ENCODE assay signal across 9 mouse cellular contexts in the genomic region with DNA sequence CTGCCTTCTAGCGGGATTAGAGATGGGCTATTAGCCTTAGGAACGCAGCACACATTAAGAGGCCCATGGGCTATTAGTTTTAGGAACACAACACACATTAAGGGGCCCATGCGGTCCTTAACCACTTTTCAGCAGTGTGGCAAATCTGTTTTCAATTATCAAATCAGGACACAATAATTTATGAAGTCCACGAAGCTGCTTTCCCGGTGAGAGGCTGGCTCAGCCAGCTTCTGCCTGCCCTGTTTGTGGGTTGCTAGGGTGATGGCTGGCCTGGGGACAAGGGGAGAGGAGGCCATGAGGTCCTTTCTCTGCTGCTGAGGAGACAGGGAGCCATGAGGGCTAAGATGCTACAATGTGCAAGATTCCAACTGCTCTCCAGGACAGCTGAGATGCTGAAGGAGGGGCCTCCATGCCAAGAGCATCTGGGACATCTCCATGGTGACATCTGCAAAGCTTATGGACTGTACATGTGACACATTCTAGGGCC.
DNase-seq lines count a peak whose midpoint lies in the region; ATAC-seq lines count a peak whose summit lies in the region.
"Had no signal": no experiment of that assay in that cellular context is flagged by ENCODE, and none has a peak within 500 bp of the region (broad histone marks: within the 10 kb centered on the region; RNA-seq: fewer than 3 reads in every experiment).

No protein-coding gene starts in this region.

- no peaks in the 10 kb centered on the region for H3K9me3 ChIP-seq in midbrain, embryonic 14.5 days (ENCODE audit: control insufficient read depth, low read length)
- H3K9me3 ChIP-seq in midbrain, embryonic 16.5 days (replicated peaks; ENCODE audit: control insufficient read depth, low read length, poor library complexity, severe bottlenecking): no peaks in the 10 kb centered on the region
- no peaks in the 10 kb centered on the region for H3K9me3 ChIP-seq in limb, embryonic 10.5 days (replicated peaks)
- H3K9me3 ChIP-seq: liver, embryonic 15.5 days had no signal

- no peaks in the 10 kb centered on the region for H3K27me3 ChIP-seq in midbrain, embryonic 14.5 days (ENCODE audit: control insufficient read depth, insufficient read depth, low read length)
- H3K27me3 ChIP-seq in midbrain, embryonic 16.5 days (ENCODE audit: control insufficient read depth, insufficient read depth, low read depth, low read length): no peaks in the 10 kb centered on the region
- H3K27me3 ChIP-seq in limb, embryonic 10.5 days (ENCODE audit: low read depth, poor library complexity, severe bottlenecking): no peaks in the 10 kb centered on the region
- H3K27me3 ChIP-seq: liver, embryonic 15.5 days had no signal

- H3K36me3 ChIP-seq in midbrain, embryonic 14.5 days (ENCODE audit: control insufficient read depth, insufficient read depth, low read length): no peaks in the 10 kb centered on the region
- no peaks in the 10 kb centered on the region for H3K36me3 ChIP-seq in midbrain, embryonic 16.5 days (ENCODE audit: control insufficient read depth, insufficient read depth, low read length)
- H3K36me3 ChIP-seq in limb, embryonic 10.5 days: no peaks in the 10 kb centered on the region

- no peak overlapping the region for H3K9ac ChIP-seq in midbrain, embryonic 14.5 days (replicated peaks; ENCODE audit: low read length)
- no peak overlapping the region for H3K9ac ChIP-seq in midbrain, embryonic 16.5 days (ENCODE audit: low read depth, low read length)
- H3K9ac ChIP-seq: liver, embryonic 15.5 days had no signal

- H3K27ac ChIP-seq in midbrain, embryonic 14.5 days (replicated peaks; ENCODE audit: low read depth, low read length): no peak overlapping the region
- no peak overlapping the region for H3K27ac ChIP-seq in midbrain, embryonic 16.5 days (ENCODE audit: low read length)
- peak overlapping the region; percentile 87 for H3K27ac ChIP-seq in limb, embryonic 10.5 days
- H3K27ac ChIP-seq: liver, embryonic 15.5 days had no signal

- no peak overlapping the region for H3K4me3 ChIP-seq in midbrain, embryonic 14.5 days (replicated peaks; ENCODE audit: low read depth, low read length)
- H3K4me3 ChIP-seq in midbrain, embryonic 16.5 days (ENCODE audit: low read depth, low read length): no peak overlapping the region
- no peak overlapping the region for H3K4me3 ChIP-seq in limb, embryonic 10.5 days
- H3K4me3 ChIP-seq: liver, embryonic 15.5 days had no signal

- H3K4me1 ChIP-seq in midbrain, embryonic 14.5 days (ENCODE audit: control insufficient read depth, insufficient read depth, low read length): peaks cover 6% of the 10 kb centered on the region
- H3K4me1 ChIP-seq in midbrain, embryonic 16.5 days (ENCODE audit: control insufficient read depth, insufficient read depth, low read length): peaks cover 9% of the 10 kb centered on the region
- peaks cover 31% of the 10 kb centered on the region for H3K4me1 ChIP-seq in limb, embryonic 10.5 days
- H3K4me1 ChIP-seq: liver, embryonic 15.5 days had no signal

- no peak overlapping the region for H3K4me2 ChIP-seq in midbrain, embryonic 14.5 days (ENCODE audit: low read length)
- no peak overlapping the region for H3K4me2 ChIP-seq in midbrain, embryonic 16.5 days (ENCODE audit: low read length)
- H3K4me2 ChIP-seq: liver, embryonic 15.5 days had no signal

- ATAC-seq in midbrain, embryonic 14.5 days (ENCODE audit: low FRiP score, low TSS enrichment): no peak
- ATAC-seq in midbrain, embryonic 16.5 days: no peak; the same call in 1 of the 2 replicates

- WGBS in midbrain, embryonic 14.5 days: 65% methylated on average over 5 of the region's 5 CpGs
- WGBS in midbrain, embryonic 16.5 days: 52% methylated on average over 5 of the region's 5 CpGs
- 22% methylated on average over 5 of the region's 5 CpGs for WGBS in limb, embryonic 10.5 days

- peak; percentile 4 for DNase-seq in cerebellum, adult 11 months
- no peak for DNase-seq in cerebellum, postnatal 36 days
- peak; percentile 3 for DNase-seq in midbrain, embryonic 14.5 days
- peak; percentile 73 for DNase-seq in limb, embryonic 10.5 days (ENCODE audit: low spot score)
- DNase-seq in skeletal muscle tissue, adult 2 months (ENCODE audit: low read depth, low spot score): peak; percentile 63
- no peak for DNase-seq in thymus, postnatal 4 days
- no peak for DNase-seq in frontal cortex, postnatal 14 days (ENCODE audit: low spot score in 2 of 2)

Comparison
In these comparisons a context has a peak if more than half of its experiments do, and no peak if none do; other contexts are left out.
1. DNase-seq: peak in cerebellum, adult 11 months (single experiment), midbrain, embryonic 14.5 days (single experiment), limb, embryonic 10.5 days (single experiment) and skeletal muscle tissue, adult 2 months (single experiment); none in cerebellum, postnatal 36 days (0 of 2), thymus, postnatal 4 days (single experiment) and frontal cortex, postnatal 14 days (0 of 2).